Mouse (Mus musculus): ENCODE data around the gene Rad23b. TPM values are rescaled to one million over a fixed set of nuclear protein-coding genes. Genes with fewer than 3 reads are reported as not detected.
"Not testable (repeated sequence)": the region's sequence is repeated elsewhere in the genome, so short reads cannot be mapped to it uniquely, and the experiment has no call there.

Rad23b gene
- total RNA-seq, 2 experiments from 2014 or later, result 89.4 to 269 TPM

GRCm38 (mm10) chr4:55351860-55352259 lies 2.0 kb downstream of the Rad23b start:
- ATAC-seq (replicated peaks; ENCODE audit: poor library complexity, severe bottlenecking), result no peak

- no peak for ATAC-seq (replicated peaks; ENCODE audit: poor library complexity, severe bottlenecking)
Measured at GRCm38 (mm10) chr4:55354038-55354437, 4.2 kb downstream of the Rad23b start.

GRCm38 (mm10) chr4:55355845-55356244 lies 6.0 kb downstream of the Rad23b start:
- ATAC-seq (replicated peaks; ENCODE audit: poor library complexity, severe bottlenecking), result no peak

GRCm38 (mm10) chr4:55356726-55357125 lies 6.9 kb downstream of the Rad23b start:
- no peak for ATAC-seq (replicated peaks; ENCODE audit: poor library complexity, severe bottlenecking)

GRCm38 (mm10) chr4:55363866-55364265 lies 14.0 kb downstream of the Rad23b start:
- peak; percentile 66 for ATAC-seq (replicated peaks; ENCODE audit: poor library complexity, severe bottlenecking)

GRCm38 (mm10) chr4:55364374-55364773 lies 14.5 kb downstream of the Rad23b start:
- peak; percentile 47 for ATAC-seq (replicated peaks; ENCODE audit: poor library complexity, severe bottlenecking)

- peak; percentile 83 for ATAC-seq (replicated peaks; ENCODE audit: poor library complexity, severe bottlenecking)
Measured at GRCm38 (mm10) chr4:55366014-55366413, 16.2 kb downstream of the Rad23b start.

GRCm38 (mm10) chr4:55370127-55370526 lies 20.3 kb downstream of the Rad23b start:
- ATAC-seq (replicated peaks; ENCODE audit: poor library complexity, severe bottlenecking), result no peak

- no peak for ATAC-seq (replicated peaks; ENCODE audit: poor library complexity, severe bottlenecking)
Measured at GRCm38 (mm10) chr4:55371355-55371754, 21.5 kb downstream of the Rad23b start.

GRCm38 (mm10) chr4:55382350-55382749 lies 32.5 kb downstream of the Rad23b start:
- no peak for ATAC-seq (replicated peaks; ENCODE audit: poor library complexity, severe bottlenecking)

- ATAC-seq (replicated peaks; ENCODE audit: poor library complexity, severe bottlenecking), result peak; percentile 37; the same call in 1 of the 2 replicates
Measured at GRCm38 (mm10) chr4:55386768-55387167, 36.9 kb downstream of the Rad23b start.

GRCm38 (mm10) chr4:55391480-55391879 lies 41.6 kb downstream of the Rad23b start:
- ATAC-seq (replicated peaks; ENCODE audit: poor library complexity, severe bottlenecking), result no peak

- no peak for ATAC-seq (replicated peaks; ENCODE audit: poor library complexity, severe bottlenecking)
Measured at GRCm38 (mm10) chr4:55392445-55392844, 42.6 kb downstream of the Rad23b start.

GRCm38 (mm10) chr4:55397911-55398762 lies 48.3 kb downstream of the Rad23b start:
- ATAC-seq (replicated peaks; ENCODE audit: poor library complexity, severe bottlenecking), result peak; percentile 62; the same call in 1 of the 2 replicates

- no peak for ATAC-seq (replicated peaks; ENCODE audit: poor library complexity, severe bottlenecking)
Measured at GRCm38 (mm10) chr4:55398901-55399300, 49.1 kb downstream of the Rad23b start.

- no peak for ATAC-seq (replicated peaks; ENCODE audit: poor library complexity, severe bottlenecking)
Measured at GRCm38 (mm10) chr4:55405329-55405728, 55.5 kb downstream of the Rad23b start.

GRCm38 (mm10) chr4:55406558-55406957 lies 56.7 kb downstream of the Rad23b start:
- no peak for ATAC-seq (replicated peaks; ENCODE audit: poor library complexity, severe bottlenecking)

GRCm38 (mm10) chr4:55408081-55408480 lies 58.2 kb downstream of the Rad23b start:
- ATAC-seq (replicated peaks; ENCODE audit: poor library complexity, severe bottlenecking), result no peak

GRCm38 (mm10) chr4:55409025-55409424 lies 59.2 kb downstream of the Rad23b start:
- no peak for ATAC-seq (replicated peaks; ENCODE audit: poor library complexity, severe bottlenecking)

- ATAC-seq (replicated peaks; ENCODE audit: poor library complexity, severe bottlenecking), result not testable (repeated sequence)
Measured at GRCm38 (mm10) chr4:55409578-55410224, 59.9 kb downstream of the Rad23b start.

- no peak for ATAC-seq (replicated peaks; ENCODE audit: poor library complexity, severe bottlenecking)
Measured at GRCm38 (mm10) chr4:55415864-55416263, 66.0 kb downstream of the Rad23b start.

- ATAC-seq (replicated peaks; ENCODE audit: poor library complexity, severe bottlenecking), result no peak
Measured at GRCm38 (mm10) chr4:55426250-55426649, 76.4 kb downstream of the Rad23b start.
